Mouse (Mus musculus) ES-CJ7 (cell line): ENCODE measurements around the gene Rpgr.

Source experiments
- DNase-seq: peaks from one replicate; pipeline ENCODE4 v3.0.0; 2011; ENCODE audit warnings: low read depth, low spot score

The Rpgr gene

GRCm38 (mm10) chrX:10216410-10216949, at the start of gene Rpgr:
Gene Rpgr (minus strand): TSS chrX:10216920.
- peak; percentile 89 for DNase-seq

- no peak for DNase-seq
These were observed 41.5 kb upstream of the Rpgr start for GRCm38 (mm10) chrX:10258260-10258659.

- DNase-seq = no peak
These were observed 41.1 kb upstream of the Rpgr start for GRCm38 (mm10) chrX:10257774-10258173.

DNA sequence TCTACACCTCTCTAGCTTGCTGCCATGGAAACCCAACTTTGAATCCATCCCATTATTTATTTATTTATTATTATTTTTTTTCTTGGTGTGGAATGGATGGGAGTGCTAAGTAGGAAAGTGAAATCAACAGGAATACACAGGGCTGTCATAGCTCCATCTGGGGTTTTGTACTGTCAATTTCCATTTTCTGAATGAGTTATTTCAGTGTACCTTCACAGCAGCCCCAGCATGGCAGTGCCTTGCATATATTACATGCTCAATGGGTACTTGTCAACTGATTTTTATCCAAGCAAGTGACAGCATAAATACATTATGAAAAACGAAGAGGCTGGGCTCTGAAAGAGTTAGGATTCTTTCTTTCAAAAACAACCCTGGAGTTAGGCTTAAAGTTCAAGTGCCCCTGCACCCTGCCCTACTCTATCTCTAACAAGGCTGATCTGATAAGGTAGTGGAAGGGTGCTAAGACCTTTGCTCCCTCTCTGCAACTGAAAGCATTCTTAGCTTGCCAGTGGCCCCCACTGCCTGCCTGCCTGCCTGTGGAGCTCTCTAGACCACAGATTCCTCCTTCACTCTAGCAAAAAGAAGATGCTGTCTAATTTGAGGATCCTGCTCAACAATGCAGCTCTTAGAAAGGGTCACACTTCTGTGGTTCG, 35.3 kb upstream of the Rpgr start, which contains the start of gene Otc:
TSS of gene Otc (plus strand) at position 454 of the 653 bp plus-strand sequence.
- no peak for DNase-seq

DNA sequence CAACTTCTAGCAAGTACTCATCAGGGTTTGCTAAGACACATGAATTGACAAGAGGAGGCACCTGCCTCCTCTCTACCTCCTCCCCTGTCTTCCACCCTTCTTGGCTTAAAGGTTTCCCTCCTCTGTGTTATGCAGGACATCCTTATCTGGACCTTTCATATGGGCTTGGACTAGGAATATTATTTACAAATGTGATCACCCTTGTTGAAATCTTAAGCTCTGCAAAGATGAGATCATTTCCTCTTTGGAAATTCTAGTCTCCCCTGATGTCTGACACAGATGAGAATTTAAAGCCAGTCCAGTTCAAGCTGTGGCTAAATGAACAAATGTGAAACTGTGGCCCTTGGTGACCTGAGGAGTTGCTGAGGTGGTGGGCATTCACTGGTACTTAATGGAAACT, 34.6 kb upstream of the Rpgr start:
- no peak for DNase-seq

DNA sequence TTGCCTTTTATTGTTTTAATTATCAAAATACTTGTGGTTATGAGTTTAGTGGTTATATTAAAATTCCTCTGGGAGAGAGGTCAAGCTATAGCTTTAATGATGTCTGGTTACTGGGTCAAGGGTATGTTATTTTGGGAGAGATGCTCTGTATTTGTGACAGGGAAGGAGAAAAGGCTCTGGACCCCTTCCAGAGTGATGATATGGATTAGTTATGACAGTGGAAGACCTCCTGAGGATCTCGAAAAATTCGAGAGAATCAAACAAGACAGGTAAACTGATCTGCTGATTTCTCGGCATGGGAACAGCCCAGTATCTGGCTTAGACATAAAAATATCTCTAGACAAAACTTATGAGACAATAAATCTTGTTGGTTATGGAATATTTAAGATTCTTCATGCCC, 27.2 kb upstream of the Rpgr start:
- DNase-seq = no peak

DNA sequence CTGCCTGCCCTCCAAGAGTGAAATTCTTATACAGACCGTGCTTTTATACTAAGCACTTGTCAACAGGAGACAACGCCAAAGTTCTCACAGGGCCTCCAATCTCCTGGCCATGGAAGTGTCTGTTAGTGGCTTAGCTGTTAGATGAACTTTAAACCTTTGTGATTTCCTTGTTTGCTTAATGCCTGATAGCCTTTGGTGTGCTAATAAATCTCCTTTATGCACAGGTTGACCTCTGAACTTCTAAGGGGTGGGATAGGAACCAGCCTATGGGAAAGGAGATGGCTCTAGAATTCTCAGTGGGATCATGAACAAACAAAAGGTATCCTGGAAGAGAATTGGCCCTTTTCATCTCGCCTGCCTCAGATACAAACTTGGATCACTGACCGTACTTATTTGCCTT, 22.8 kb upstream of the Rpgr start:
- DNase-seq = peak; percentile 3

DNA sequence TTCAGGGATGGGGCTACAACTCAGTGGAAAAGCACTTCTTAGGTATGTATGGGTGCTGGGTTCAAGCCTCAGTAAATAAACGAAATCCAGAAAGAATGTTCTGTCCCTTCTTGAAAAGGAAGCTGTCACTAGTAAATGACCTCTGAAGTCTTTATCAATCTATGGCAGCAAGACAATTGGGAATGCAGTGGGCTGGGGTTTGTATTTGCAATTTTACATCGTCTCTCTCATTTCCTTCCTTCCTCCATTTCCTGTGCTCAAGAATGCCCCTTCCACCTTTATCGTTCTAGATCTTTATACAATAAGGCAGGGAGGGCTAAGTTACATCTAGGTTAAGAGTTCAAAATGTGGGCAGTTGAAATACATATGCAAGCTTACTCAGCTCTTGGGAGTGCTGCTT, 17.9 kb upstream of the Rpgr start:
- no peak for DNase-seq

GRCm38 (mm10) chrX:10233051-10233450, 16.3 kb upstream of the Rpgr start:
- no peak for DNase-seq

DNA sequence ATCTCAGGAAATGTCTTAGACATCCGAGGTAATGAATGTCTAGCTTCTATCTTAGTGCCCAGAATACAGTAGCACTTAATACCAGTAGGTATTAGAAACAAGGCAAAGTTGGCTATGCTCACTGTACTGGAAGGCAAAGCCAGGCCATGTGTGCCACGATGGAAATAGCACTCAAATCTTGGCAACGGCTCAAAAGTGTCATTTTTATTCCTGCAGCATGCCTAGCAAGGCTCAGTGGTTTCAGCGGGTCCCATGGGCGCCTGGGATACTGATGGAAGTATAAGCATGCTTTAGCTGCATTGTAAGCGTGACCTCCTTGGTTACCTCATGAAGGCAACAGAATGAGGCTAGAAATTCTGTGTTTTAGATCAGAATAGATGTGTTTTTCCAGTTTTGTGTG, 2.6 kb upstream of the Rpgr start:
- no peak for DNase-seq

GRCm38 (mm10) chrX:10215972-10216371, 748 bp downstream of the Rpgr start:
- peak; percentile 5 for DNase-seq

GRCm38 (mm10) chrX:10205937-10206336, 10.8 kb downstream of the Rpgr start:
- no peak for DNase-seq

DNA sequence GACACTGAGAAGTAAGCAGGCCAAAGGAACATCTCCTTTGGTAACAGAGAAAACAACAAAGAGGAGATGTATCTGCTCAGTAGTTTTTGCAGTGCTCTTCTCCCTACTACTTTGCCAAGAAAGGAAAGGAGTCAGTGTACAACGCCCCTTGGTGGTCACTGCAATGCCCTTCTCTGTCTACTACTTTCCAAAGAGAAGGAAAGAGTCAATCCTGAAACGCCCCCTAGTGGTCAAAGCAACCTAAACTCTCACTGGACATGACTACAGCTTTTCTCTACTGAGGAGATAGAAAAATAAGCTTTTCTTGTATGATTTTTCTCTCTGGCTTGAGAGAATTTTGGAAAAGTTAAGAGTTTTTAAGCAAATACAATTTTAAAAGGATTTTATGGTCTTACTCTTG, 15.4 kb downstream of the Rpgr start:
- peak; percentile 51 for DNase-seq

GRCm38 (mm10) chrX:10152390-10152789, 64.3 kb downstream of the Rpgr start:
- no peak for DNase-seq

- DNase-seq = peak; percentile 11
These were observed 99.5 kb downstream of the Rpgr start, which contains the start of gene Srpx for GRCm38 (mm10) chrX:10117065-10117719. Gene Srpx (minus strand): TSS chrX:10117709.

DNA sequence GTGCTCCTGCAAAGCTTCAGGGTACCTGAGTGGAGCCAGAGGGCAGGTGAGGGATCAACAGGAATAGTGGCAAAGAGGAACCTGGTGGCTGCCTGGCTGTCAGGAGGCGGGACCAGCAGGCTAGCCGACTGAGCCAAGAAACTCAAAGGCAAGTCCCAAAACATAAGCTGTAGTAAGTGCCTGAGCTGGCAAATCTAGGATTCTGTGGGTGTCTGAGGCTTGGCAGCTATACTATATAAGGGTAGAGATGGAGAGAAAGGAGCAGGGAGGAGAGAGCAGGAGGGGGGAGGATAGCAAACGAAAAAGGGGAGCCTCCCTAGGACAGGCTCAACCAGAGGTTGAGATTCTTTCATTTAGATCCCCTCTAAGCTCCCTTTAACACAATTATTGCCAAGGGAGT, 100.9 kb downstream of the Rpgr start:
- no peak for DNase-seq

DNA sequence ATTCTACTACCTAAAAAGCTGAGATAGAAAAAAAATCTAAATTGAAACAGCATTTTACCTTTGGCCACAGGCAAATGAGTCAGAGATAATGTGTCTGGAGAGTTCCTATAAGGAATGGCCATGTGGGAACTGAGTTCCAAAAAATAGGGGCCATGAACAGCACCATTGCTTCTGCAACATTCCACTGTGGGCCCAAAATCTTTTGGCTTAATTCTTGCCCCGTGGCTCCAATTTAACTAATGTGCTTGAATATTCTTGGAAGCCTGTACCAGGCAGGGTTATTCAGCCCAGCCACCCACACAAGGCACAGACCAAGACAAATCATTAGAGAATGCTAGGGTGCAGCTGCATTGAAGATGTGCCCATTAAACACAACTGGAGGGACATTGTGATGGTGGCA, 106.0 kb downstream of the Rpgr start:
- DNase-seq = no peak

DNA sequence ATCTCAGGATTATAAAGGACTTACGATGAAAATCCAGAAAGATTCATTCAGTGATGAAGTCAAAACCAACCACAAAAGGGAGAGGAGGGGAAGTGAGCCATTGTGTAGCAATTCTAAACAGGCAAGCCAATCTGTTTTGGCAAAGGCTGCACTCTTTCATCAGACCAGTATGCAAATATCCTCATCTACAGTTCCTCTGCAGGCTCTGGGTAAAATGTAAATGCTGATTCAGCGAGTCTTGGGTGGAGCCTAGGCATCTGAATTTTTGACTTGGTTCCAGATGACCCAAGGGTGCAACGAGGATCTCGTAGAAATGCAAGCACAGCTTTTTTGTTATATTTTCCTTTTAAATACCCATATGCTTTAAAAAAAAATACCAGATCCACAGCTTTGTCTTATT, 108.2 kb downstream of the Rpgr start:
- no peak for DNase-seq

- no peak for DNase-seq
These were observed 111.2 kb downstream of the Rpgr start for GRCm38 (mm10) chrX:10105475-10105874.

- no peak for DNase-seq
These were observed 114.0 kb downstream of the Rpgr start for GRCm38 (mm10) chrX:10102739-10103138.

- DNase-seq = no peak
These were observed 120.9 kb downstream of the Rpgr start for GRCm38 (mm10) chrX:10095797-10096196.

GRCm38 (mm10) chrX:10080385-10080784, 136.3 kb downstream of the Rpgr start:
- no peak for DNase-seq

DNA sequence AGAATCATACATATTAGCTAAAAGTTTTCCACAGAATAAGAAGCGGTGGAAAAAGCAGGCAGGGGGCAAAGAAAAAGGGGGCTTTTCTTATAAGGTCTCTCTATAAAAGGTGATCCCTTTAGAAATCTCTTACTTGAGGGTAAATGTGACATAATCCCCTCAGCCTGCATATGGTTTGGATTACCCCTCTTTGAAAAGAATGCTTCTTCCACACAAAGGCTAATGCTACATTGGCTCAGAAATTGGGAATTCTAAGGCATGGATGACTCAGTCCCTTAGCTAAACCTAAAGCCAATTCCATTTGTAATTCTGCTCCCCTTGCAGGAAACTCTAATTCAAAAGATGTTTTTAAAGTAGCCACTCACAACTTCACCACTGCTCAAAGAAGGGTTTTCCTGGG, 136.7 kb downstream of the Rpgr start:
- no peak for DNase-seq
